Mouse (Mus musculus): ENCODE measurements around the gene Gja1. TPM values are rescaled to one million over a fixed set of nuclear protein-coding genes. Genes with fewer than 3 reads are reported as not detected.

Gja1 gene
- polyA plus RNA-seq (2014; fragmentation: Nextera tagmentation; extraction: Ambion mirVana) = 38.4 and 111 TPM in 2 replicates

DNA sequence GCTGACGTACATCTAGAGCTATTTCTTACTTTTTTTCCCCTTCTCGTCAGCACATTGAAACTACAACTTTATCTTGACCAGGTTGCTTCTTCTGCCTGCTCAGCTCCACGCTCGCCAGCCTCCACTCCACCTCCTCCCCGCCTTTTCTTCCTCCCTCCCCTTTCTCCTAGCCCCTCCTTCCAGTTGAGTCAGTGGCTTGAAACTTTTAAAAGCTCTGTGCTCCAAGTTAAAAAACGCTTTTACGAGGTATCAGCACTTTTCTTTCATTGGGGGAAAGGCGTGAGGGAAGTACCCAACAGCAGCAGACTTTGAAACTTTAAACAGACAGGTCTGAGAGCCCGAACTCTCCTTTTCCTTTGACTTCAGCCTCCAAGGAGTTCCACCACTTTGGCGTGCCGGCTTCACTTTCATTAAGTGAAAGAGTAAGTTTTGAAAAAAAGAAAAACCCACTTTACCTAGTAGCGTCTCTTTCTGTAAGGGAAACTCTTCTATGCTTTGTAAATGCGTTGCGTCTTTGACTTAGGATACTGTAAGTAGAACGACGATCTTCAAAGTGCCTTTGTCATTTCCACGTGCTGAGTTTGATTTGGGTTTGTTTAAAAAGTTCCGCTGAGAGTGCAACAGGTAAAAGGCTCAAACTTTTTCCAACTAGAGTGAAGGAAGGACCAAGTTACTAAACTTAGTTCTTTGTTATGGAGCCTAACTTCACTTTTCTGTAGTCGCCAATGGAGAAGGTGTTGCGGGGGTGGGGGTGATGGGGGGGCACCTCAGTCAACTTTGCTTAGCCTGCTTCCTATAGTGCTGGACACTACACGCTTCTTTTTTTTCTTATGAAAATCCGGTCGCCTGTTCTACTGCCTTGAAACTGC, at the start of gene Gja1:
TSS of gene Gja1 (plus strand) at position 234 of the 869 bp plus-strand sequence.
- WGBS = under 1% methylated on average over 23 of the region's 23 CpGs
- no peak for ATAC-seq (ENCODE audit: low read depth)
- H3K4me2 ChIP-seq (ENCODE audit: low read depth, low read length) = peak within 1 kb of the TSS; percentile 83
- 0 out of 2 replicates have a peak, but pooled peaks cover 4% of the 10 kb centered on the region for H3K4me1 ChIP-seq (ENCODE audit: control insufficient read depth, insufficient read depth, low read length)
- peak within 1 kb of the TSS; percentile 36; the same call in 1 of the 2 replicates for H3K27ac ChIP-seq (ENCODE audit: low read depth, low read length)
- H3K9me3 ChIP-seq (ENCODE audit: control insufficient read depth, low read length) = no peaks in the 10 kb centered on the region
- peak within 1 kb of the TSS; percentile 47 for H3K4me3 ChIP-seq (ENCODE audit: low read depth, low read length)
- no peaks in the 10 kb centered on the region for H3K27me3 ChIP-seq (ENCODE audit: control insufficient read depth, insufficient read depth, low read length)
- peak within 1 kb of the TSS; percentile 55 for H3K9ac ChIP-seq (replicated peaks; ENCODE audit: low read depth, low read length)
- H3K36me3 ChIP-seq (ENCODE audit: control insufficient read depth, insufficient read depth, low read length) = no peaks in the 10 kb centered on the region

DNA sequence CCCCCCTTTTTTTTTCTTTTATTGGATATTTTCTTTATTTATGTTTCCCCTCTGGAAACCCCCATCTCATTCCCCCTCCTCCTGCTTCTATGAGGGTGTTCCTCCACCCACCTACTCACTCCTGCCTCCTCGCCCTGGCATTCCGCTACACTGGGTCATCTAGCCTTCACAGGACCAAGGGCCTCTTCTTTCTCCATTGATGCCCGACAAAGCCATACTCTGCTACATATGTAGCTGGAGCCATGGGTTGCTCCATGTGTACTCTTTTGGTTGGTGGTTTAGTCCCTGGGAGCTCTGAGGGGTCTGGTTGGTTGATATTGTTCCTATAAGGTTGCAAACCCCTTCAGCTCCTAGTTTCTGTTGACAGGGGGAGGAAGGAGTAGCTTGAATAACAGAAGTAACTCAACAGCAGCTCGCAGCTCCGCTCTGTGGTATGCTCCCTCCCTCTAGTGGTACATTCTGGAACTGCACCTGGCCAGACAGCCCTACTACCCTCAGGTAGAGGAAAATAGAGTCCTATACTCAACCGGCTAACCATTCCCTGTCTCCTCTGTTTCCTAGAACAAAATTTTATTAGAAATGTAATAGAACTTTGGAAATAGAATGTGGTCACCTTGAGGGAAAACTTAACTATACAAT, 38.2 kb upstream of the Gja1 start:
- no peaks in the 10 kb centered on the region for H3K9me3 ChIP-seq (ENCODE audit: control insufficient read depth, low read length)
- no peak overlapping the region for H3K4me2 ChIP-seq (ENCODE audit: low read depth, low read length)
- ATAC-seq (ENCODE audit: low read depth) = peak; percentile 96
- H3K4me3 ChIP-seq (ENCODE audit: low read depth, low read length) = no peak overlapping the region
- H3K36me3 ChIP-seq (ENCODE audit: control insufficient read depth, insufficient read depth, low read length) = no peaks in the 10 kb centered on the region
- no peak overlapping the region for H3K9ac ChIP-seq (replicated peaks; ENCODE audit: low read depth, low read length)
- no peaks in the 10 kb centered on the region for H3K4me1 ChIP-seq (ENCODE audit: control insufficient read depth, insufficient read depth, low read length)
- H3K27me3 ChIP-seq (ENCODE audit: control insufficient read depth, insufficient read depth, low read length) = no peaks in the 10 kb centered on the region
- H3K27ac ChIP-seq (ENCODE audit: low read depth, low read length) = no peak overlapping the region
- WGBS = 54% methylated on average over 6 of the region's 6 CpGs

DNA sequence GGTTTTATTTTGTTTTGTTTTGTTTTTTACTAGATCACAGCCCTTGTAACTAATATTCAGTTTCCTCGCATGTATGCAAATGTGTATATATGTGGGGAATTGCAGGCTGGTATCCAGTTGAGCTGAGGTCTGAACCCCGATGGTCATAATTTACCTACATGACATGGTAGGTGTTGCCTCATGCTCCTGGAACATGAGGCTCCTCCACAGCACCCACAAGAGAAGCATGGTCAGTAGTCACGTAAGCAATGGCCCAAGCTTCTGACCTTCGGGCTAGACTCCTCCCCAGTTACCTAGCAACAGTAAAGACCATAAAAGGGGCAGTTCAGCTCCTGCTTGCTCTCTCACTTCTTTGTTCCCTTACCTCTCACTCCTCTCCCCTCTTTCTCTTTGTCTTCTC, 16.7 kb upstream of the Gja1 start:
- no peak for ATAC-seq (ENCODE audit: low read depth)
- H3K4me2 ChIP-seq (ENCODE audit: low read depth, low read length) = no peak overlapping the region
- H3K36me3 ChIP-seq (ENCODE audit: control insufficient read depth, insufficient read depth, low read length) = no peaks in the 10 kb centered on the region

DNA sequence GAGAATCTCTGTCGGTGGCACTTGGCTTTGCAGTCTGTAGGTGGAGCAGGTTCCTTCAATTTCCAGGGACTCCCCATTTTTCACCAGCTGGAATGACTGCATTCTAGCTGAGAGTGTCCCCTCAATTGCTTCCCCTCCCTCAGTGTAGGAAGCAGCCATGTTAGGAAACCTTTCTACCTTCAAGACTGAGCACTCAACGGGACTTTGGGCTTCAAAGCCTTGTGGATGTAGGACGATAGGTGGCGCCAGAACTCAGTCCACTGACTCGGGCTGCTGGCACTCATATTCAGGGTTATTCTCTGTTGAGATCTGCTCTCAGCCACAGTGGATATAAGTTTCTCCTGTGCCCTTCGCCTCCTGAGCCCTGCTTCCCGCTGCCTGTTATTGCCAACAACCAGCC, 8.1 kb upstream of the Gja1 start:
- H3K9ac ChIP-seq (replicated peaks; ENCODE audit: low read depth, low read length) = no peak overlapping the region
- H3K4me1 ChIP-seq (ENCODE audit: control insufficient read depth, insufficient read depth, low read length) = no peaks in the 10 kb centered on the region
- no peaks in the 10 kb centered on the region for H3K36me3 ChIP-seq (ENCODE audit: control insufficient read depth, insufficient read depth, low read length)
- peak; percentile 68 for ATAC-seq (ENCODE audit: low read depth)
- no peak overlapping the region for H3K4me3 ChIP-seq (ENCODE audit: low read depth, low read length)
- H3K27me3 ChIP-seq (ENCODE audit: control insufficient read depth, insufficient read depth, low read length) = no peaks in the 10 kb centered on the region
- H3K27ac ChIP-seq (ENCODE audit: low read depth, low read length) = no peak overlapping the region
- no peak overlapping the region for H3K4me2 ChIP-seq (ENCODE audit: low read depth, low read length)
- no peaks in the 10 kb centered on the region for H3K9me3 ChIP-seq (ENCODE audit: control insufficient read depth, low read length)
- 25% methylated on average over 7 of the region's 7 CpGs for WGBS

More for the DNA sequence above, 16.7 kb upstream of the Gja1 start:
- Histone ChIP-seq H3K9ac (replicated peaks; ENCODE audit: low read depth, low read length) (no peak overlapping the region), H3K4me1 (ENCODE audit: control insufficient read depth, insufficient read depth, low read length) (no peaks in the 10 kb centered on the region), H3K27me3 (ENCODE audit: control insufficient read depth, insufficient read depth, low read length) (no peaks in the 10 kb centered on the region), H3K27ac (ENCODE audit: low read depth, low read length) (no peak overlapping the region), H3K9me3 (ENCODE audit: control insufficient read depth, low read length) (no peaks in the 10 kb centered on the region), H3K4me3 (ENCODE audit: low read depth, low read length) (no peak overlapping the region)
- 59% methylated on average over 4 of the region's 4 CpGs for WGBS

DNA sequence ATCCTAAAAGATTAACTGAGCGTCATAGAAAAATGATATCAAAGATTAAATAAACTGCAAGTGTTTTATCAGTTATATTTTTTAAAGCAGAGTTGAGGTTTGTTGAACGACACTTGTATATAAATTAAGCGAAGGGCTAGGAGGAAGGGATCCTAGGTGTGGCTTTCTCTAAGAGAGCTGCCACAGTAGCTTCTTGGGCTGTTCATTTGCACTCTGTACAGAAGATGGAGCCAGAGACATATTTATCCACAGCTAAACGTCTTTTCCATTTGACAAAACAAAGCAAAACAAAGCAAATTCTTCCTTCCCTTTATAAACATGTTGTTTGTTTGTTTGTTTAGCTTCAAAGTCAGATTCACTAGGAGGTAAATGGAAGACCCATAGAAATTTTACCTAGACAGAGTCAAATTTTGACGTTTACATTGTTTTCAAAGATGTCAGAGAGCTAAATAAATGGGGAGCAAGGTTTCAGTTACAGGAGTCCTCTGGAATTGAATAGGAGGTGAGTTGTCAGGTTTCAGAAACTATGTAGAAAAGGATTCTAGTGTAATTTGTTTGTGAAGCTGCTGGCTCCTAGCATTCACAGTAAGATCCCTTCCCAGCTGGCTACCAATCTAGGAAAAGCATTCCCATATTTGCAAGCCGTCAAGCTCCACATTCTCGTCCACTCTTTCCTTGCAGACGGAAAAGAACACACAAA, 4.0 kb upstream of the Gja1 start:
- no peak overlapping the region; the same call in 1 of the 2 replicates for H3K9ac ChIP-seq (replicated peaks; ENCODE audit: low read depth, low read length)
- WGBS = 23% methylated on average over 8 of the region's 8 CpGs
- no peak overlapping the region for H3K4me3 ChIP-seq (ENCODE audit: low read depth, low read length)

DNA sequence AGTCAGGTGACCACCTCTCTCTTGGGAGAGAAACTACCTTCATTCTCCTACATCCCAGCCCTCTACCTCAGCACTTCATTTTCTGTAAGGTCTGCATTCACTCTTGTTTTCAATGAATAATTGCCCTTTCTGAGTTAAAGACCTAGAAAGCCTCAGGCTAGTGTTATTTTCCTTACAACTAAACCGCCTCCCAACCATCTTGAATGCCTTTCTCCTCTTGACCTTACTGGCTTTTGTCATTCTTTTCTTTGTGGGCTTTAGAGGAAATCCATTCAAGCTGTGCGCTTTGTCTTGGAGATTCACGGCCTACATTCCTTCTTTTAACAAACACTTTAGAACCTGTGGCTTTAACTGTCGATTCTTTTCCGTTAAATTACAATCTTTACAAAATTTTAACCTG, 3.0 kb upstream of the Gja1 start:
- no peak overlapping the region for H3K9ac ChIP-seq (replicated peaks; ENCODE audit: low read depth, low read length)
- WGBS = 10% methylated on average over 5 of the region's 5 CpGs
- 0 out of 2 replicates have a peak, but pooled peaks cover 4% of the 10 kb centered on the region for H3K4me1 ChIP-seq (ENCODE audit: control insufficient read depth, insufficient read depth, low read length)
- no peak overlapping the region for H3K4me3 ChIP-seq (ENCODE audit: low read depth, low read length)
- no peaks in the 10 kb centered on the region for H3K9me3 ChIP-seq (ENCODE audit: control insufficient read depth, low read length)
- no peaks in the 10 kb centered on the region for H3K36me3 ChIP-seq (ENCODE audit: control insufficient read depth, insufficient read depth, low read length)
- no peak overlapping the region for H3K27ac ChIP-seq (ENCODE audit: low read depth, low read length)
- ATAC-seq (ENCODE audit: low read depth) = no peak
- no peaks in the 10 kb centered on the region for H3K27me3 ChIP-seq (ENCODE audit: control insufficient read depth, insufficient read depth, low read length)
- H3K4me2 ChIP-seq (ENCODE audit: low read depth, low read length) = no peak overlapping the region

More for the DNA sequence above, 4.0 kb upstream of the Gja1 start:
- Histone ChIP-seq H3K4me1 (ENCODE audit: control insufficient read depth, insufficient read depth, low read length) (0 out of 2 replicates have a peak, but pooled peaks cover 4% of the 10 kb centered on the region), H3K27ac (ENCODE audit: low read depth, low read length) (no peak overlapping the region), H3K9me3 (ENCODE audit: control insufficient read depth, low read length) (no peaks in the 10 kb centered on the region), H3K4me2 (ENCODE audit: low read depth, low read length) (peak overlapping the region; percentile 12; the same call in 1 of the 2 replicates), H3K36me3 (ENCODE audit: control insufficient read depth, insufficient read depth, low read length) (no peaks in the 10 kb centered on the region), H3K27me3 (ENCODE audit: control insufficient read depth, insufficient read depth, low read length) (no peaks in the 10 kb centered on the region)
- ATAC-seq (ENCODE audit: low read depth) = peak; percentile 86

DNA sequence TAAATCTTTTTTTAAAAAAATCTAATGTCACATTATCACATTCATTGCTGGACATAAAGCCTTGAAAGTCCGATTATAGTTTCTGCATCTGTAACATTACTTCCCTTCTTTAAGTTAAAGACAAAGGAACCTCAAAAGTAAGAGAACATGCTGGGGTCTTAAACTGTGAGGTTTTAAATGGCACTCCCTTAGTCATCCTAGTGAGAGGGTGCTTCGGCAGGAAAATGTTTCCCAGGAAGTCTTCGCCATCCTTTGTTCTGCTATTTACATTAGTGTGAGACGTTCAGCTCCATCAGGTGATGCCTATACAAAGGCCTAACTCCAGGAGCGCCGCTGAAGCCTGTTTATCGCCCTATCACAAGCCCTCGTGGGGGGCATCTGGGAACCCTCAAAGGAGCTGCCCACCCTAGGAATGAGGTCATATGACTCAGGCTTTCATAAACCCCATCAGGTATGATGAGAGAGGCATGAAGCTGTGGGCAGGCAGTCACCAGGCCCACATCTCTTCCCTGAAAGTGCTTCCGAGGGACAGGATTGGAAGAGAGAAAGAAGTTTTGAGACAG, 1.1 kb upstream of the Gja1 start:
- H3K4me3 ChIP-seq (ENCODE audit: low read depth, low read length) = no peak overlapping the region
- no peaks in the 10 kb centered on the region for H3K36me3 ChIP-seq (ENCODE audit: control insufficient read depth, insufficient read depth, low read length)
- no peak overlapping the region for H3K4me2 ChIP-seq (ENCODE audit: low read depth, low read length)
- 0 out of 2 replicates have a peak, but pooled peaks cover 4% of the 10 kb centered on the region for H3K4me1 ChIP-seq (ENCODE audit: control insufficient read depth, insufficient read depth, low read length)
- 13% methylated on average over 9 of the region's 9 CpGs for WGBS
- no peaks in the 10 kb centered on the region for H3K9me3 ChIP-seq (ENCODE audit: control insufficient read depth, low read length)
- H3K27ac ChIP-seq (ENCODE audit: low read depth, low read length) = no peak overlapping the region
- no peak for ATAC-seq (ENCODE audit: low read depth)
- H3K27me3 ChIP-seq (ENCODE audit: control insufficient read depth, insufficient read depth, low read length) = no peaks in the 10 kb centered on the region
- no peak overlapping the region for H3K9ac ChIP-seq (replicated peaks; ENCODE audit: low read depth, low read length)

DNA sequence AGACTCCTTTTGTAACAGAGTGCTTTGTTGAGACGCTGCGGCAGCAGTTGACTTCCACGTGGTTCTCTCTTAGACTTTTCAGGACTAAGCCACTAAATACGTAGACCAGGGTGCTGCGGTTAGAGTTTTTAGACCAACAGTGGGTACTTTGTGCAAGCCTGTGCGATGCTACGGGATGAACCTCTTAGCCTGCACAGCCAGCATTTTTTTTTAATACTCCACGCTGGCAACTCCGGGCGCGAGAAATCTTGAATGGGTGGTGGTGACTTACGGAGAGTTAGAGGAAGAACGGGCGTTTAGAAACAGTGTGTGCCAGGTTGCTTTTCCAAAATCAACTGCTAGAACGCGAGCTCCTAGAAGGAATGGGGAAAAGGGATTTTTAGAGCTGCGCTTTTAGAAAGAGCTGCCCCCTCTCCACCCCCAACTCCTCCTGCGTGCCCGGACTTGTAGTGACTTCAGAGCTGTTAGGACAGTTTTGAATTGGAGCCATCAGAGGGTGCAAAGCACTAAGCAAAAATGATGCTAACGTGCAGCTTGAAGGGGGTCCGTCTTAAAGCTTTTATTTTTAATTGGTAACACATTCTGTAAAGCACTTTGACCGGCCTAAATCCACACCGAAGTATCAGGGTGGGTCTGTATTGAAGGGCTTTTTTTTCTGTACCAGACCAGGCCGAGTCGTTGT, 977 bp downstream of the Gja1 start:
- H3K9ac ChIP-seq (replicated peaks; ENCODE audit: low read depth, low read length) = peak overlapping the region; percentile 55
- peak overlapping the region; percentile 36; the same call in 1 of the 2 replicates for H3K27ac ChIP-seq (ENCODE audit: low read depth, low read length)
- no peaks in the 10 kb centered on the region for H3K36me3 ChIP-seq (ENCODE audit: control insufficient read depth, insufficient read depth, low read length)
- peak overlapping the region; percentile 47 for H3K4me3 ChIP-seq (ENCODE audit: low read depth, low read length)
- under 1% methylated on average over 25 of the region's 25 CpGs for WGBS
- H3K4me1 ChIP-seq (ENCODE audit: control insufficient read depth, insufficient read depth, low read length) = 0 out of 2 replicates have a peak, but pooled peaks cover 4% of the 10 kb centered on the region
- ATAC-seq (ENCODE audit: low read depth) = peak; percentile 35
- H3K9me3 ChIP-seq (ENCODE audit: control insufficient read depth, low read length) = no peaks in the 10 kb centered on the region
- H3K27me3 ChIP-seq (ENCODE audit: control insufficient read depth, insufficient read depth, low read length) = no peaks in the 10 kb centered on the region
- peak overlapping the region; percentile 83 for H3K4me2 ChIP-seq (ENCODE audit: low read depth, low read length)
